Mouse (Mus musculus) mouse embryonic stem cell (cell line): ENCODE data around the gene Col6a3.

Experiments used
- in situ Hi-C, 2 experiments: fragments of 300-500 bp; cut with MboI; formaldehyde crosslinking; loops; 1 replicate in 1 of 2; 3 replicates in 1 of 2; pipeline ENCODE4 v1.14.3; 2019 to 2020; ENCODE audit warnings: low sequenced_read_pairs in 2 of 2, low pct_unique_long_range_greater_than_20kb in 1 of 2, mixed read lengths in 1 of 2; ENCODE audit not compliant: unreplicated experiment in 1 of 2

Gene Col6a3

DNA sequence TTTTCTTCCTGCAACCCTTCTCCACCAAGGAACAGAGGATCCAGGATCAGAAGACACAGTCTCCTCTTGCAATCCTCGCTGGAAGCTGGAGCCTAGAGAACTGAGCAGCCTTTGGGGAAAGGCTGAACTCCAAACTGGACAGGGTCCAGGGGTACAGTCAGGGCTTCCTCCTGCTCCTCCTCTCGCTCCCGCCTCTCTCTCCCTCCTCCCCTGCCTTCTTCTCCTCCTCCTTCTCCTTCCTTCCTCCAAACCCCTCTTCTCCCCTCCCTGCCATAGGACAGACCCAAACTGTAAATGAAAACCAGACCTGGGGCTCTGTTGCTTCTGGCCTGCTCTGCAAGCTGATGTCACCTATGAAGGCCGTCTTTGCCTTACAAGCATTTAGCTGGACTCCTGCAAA lies at the start of gene Col6a3:
Gene Col6a3 (minus strand): TSS at position 136 of the 400 bp plus-strand sequence.
- in situ Hi-C loops, result no loop called here

DNA sequence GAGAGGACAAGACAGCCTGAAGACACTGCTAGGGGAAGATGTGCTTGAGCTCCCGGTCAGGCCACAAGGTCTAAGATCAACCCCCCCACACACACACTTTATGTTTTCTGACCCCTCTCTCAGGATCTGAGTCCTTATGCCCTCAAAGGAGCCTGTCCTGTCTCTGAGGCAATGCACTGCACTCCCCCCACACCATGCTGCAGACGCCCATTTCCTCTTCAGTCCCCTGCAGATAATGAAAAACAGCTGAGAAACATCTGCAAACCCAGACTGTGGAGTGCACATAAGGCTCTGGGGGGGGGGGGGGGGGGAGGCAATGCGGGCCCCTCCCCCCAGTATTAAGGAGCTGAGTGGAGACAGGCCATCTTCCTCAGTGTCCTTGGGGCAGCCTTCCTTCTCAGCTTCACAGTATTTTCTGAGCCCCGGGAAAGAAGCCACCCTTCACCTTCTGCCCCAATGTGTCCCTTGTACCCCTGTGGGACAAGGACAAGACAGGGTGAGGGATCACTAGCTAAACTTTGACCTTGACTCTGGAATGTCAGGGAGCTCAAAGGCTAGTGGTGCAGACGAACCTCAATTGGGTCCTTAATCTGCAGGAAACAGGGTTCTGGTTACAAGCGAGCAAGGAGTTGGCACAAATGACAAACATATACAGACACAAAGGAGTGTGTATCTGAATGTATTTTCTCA lies 42.1 kb upstream of the Col6a3 start:
- in situ Hi-C loops, result no loop called here

DNA sequence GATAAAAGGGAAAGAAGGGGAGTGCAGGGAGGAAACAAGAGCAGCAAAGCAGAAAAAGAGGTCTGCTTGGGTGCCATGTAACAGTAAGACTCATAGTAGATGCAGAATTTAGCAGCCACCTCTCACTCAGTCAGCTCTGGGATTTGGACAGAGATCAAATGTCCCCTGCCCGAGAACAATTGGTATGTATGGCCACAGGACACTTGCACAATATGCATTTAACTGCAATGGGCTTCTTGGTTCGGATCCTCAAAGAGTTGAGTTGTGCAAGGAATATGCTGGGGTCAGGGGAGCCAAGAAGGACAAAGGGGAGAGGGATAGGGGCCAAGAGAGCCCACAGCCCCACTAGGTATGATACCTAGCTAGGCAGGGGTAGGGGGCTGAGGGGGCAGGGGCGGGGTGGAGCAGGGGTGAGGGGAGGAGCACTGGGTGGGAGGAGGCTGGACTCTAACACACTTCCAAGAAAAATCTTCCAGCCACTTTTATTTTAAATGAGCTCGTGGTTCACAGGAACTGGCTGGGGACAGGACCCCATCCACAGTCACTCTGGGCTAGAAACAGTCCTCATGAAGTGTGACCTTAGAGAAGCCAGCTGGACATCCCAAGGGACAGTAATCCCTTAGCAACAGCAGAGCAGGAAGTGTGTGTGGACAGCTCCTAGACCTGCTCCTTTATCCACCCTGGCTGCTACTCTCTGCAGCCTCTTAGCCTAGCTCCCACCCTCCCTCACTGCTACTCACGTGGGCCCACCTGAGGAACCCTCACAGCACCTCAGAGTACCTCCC lies 32.9 kb upstream of the Col6a3 start:
- in situ Hi-C loops, result no loop called here

DNA sequence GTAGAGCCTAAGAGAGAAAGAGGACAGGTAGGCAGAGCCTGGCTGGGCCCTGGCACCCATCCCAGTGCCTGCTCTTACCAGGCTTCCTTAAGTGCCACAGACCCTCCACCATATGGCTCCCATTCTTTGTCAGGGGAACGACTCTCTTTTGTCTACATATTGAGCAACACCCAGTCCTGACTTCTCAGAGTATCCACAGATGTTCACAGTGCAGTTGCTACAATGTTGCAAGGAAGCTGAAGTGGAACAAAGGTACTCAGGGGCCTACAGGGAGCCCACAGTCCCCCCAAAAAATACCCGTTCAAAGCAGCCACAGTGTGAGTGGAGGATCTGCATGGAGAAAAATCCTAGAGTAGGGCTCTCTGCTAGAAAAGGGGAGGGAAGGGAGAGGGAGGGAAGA lies 32.2 kb upstream of the Col6a3 start:
- in situ Hi-C loops, result no loop called here

DNA sequence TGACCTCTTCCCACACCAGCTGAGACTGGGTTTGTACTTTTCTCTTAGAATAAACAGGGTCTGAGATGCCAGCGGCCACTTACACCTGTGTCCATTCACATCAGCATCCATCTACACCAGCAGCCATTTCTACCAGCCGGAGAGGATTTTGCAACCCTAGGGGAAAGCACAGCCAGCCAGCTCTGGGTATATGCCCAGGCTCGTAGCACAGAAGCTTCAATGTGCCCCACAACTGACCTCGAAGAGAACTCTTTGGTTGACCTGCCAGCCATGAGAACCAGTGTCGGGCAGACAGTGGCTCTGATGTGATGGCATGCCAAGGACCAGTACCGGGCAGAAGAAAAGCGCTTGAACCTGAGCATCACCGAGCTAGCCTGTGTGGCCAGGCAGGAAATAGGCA lies 31.6 kb upstream of the Col6a3 start:
- in situ Hi-C loops, result no loop called here

DNA sequence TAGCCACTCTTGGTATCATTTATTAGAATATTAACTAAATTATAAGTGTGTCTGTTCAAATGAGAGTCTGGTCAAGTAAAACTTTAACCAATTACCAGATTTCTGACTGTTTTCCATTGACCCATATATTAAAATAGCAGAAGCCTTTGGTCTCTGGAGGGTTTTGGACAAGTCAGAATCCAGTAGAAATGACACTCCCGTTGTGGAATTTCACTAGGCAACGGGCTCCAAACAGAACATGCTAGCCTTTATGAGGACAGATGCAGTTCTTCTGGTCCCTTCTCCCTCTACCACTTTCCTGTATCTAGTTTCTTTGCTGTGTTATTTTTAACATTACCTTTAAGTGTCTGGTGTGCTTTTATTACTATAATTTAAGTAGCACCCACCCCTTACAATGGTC lies 26.8 kb upstream of the Col6a3 start:
- in situ Hi-C loops, result no loop called here

DNA sequence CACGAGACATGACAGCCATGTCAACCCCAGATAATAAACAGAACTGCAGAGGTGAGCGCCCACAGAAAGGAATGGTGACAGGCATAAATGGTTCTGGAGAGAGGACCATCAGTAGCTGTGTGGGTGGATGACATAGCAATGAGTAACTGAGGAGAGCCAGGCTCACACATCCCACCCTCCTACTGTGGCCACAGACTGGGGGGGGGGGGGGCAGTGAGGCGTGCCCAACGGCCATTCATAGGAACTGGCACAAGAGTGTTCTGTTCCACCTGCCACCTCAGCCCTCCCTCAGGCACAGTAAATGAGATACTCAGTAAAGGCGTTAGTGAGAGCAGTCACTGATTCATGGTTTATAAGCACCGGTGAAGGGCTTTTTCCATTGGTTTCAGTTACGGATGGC lies 23.0 kb upstream of the Col6a3 start:
- in situ Hi-C loops, result no loop called here

DNA sequence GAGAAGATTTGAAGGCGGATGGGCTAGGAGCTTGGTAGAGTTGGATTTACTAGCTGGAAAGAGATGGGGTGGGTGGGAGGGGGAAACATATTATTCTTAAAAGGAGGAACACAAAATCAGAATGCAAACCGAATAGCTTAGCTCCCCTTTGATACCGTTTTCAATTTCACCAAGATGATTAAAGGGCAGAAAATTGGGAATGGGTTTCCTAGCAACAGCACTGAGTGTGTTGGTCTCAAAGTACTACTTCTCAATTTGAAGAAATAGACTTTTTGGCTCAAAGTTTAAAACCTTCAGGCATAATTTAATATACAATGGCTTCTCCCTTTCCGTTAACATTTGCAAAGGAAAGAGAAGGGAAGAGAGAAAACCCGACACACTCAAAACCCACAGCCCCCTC lies 12.1 kb upstream of the Col6a3 start:
- in situ Hi-C loops, result no loop called here

DNA sequence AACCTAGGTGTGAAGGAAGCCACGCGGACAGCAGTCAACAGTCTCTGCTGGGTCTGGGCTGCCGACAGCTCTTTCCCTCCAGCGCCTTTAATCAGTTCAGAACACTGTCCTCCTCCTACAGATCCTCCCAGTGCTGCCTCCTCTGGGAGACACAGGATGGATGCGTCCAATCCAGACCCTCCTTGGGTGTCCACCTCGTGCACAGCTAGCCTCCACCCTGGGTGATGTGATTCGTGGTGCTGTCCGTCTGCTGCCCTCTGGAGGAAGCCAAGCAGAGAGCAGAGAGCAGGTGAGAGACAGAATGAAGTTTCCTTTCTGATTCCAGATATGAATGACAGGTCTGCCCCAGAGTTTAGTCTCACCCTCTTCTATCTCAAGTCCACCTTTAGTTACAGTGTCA lies 6.1 kb upstream of the Col6a3 start:
- in situ Hi-C loops, result loop anchor here in 1 of 2 experiments (5.0 kb wide), 1 partner anchor 203 kb away; no protein-coding TSS in a partner anchor

DNA sequence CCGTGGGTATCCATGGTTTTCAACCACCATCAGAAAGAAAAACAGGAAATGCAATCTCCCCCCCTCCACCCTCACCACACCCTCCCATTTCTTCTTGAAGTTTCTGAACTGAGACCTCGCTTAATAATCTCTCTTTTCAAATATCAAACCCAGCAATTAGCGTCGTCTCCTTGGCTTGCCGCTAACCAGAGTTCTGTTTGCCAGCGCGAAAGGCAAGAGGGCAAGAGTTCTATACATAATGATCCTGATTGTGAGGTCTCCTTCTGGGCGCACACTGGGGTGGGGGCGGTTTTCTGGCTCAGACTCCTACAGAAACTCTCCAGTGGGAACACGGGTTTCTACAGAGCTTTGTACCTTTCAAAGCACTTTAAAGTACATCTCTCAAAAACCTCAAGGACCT lies 1.4 kb upstream of the Col6a3 start:
- in situ Hi-C loops, result loop anchor here in 1 of 2 experiments (5.0 kb wide), 1 partner anchor 198 kb away; no protein-coding TSS in a partner anchor

DNA sequence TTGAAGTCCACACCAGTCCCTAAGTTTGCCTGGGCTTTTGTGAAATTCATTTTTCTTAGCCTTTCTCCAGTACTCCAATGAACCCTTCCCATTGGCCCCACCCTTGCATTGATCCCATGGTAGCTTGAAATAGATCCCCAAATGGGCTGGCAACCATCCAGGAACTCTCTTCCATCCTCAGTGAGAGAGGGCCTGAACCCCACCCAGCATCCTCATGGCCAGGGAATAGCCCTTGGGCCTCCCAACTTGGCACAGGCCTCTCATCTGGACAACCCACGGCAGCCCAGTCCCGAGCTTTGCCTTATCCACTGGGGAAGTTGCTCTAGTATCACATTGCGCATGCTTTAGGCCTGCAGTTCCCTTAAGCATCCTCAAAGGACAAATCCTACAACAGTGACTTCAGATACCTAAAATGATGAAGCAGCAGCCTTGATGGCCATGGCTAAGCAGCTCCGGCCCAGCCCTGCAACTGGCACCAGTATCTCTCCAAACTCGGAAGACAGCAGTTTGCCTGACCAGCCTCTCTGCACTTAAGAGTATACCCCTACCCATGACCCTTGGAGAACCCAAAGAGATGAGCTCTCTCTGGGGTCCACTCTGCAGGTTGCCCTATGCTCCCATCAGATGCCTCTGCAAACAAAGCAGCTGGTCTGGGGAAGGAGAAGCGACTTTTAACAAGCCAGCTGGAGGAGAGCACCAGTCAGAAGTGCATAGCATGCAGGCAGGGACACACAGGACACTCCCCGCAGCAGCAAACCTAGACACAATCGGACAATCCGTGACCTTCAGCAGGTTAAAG lies 783 bp downstream of the Col6a3 start:
- in situ Hi-C loops, result no loop called here

DNA sequence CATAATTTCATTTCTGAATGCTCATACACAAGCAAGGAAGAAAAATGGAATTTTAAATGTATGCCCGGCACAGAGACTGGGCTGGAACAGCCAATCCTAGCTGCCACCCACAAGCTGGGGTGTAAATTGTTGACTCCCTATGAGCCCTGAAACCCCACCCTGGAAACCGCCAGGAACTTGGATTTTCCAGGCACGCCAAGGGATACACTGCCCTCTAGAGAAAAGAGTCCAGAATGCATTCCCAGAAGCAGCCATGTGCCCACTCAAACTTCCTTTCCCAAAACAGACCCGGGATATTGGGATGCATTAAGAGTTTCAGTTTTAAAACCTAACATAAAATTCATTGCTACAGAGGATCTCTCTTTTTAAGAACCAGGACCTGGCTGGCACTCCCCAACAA lies 3.5 kb downstream of the Col6a3 start:
- in situ Hi-C loops, result no loop called here

DNA sequence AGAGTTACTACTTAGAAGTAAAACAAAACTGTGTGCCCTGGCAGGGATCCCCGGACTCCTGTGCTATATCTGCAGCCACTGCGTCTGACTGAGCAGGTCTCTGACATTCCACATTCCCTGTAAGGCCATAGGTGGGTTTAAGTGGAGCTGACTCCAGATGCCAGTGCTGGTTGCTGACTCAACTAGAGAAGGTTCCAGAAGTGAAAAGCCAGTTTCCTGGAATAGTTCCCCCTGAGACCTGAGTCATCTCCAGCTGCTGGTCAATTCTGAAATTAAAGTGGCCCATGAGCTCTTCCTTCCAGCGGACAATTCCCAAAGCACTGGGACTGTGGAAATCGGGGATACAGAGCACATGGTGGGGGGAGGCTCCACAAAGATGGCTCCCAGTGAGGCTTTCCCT lies 5.1 kb downstream of the Col6a3 start:
- in situ Hi-C loops, result no loop called here

DNA sequence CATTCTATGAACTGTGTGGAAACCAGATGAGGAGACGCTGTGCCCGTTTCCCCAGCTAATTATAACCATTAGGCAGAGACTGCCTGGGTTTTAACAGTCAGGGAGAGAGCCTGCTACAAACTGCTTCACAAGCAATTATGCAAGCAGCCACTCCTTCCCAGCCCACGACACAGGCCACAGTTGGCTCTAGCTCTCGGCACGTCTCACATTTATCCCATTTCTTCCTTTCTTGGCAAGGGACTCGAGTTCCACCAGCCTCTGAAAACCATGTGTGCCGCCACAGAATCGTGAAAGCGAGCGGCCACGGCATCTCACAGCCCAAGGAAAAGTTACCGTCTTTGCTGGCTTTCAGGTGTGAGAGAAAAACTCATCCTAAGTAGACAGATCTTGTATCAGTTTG lies 5.5 kb downstream of the Col6a3 start:
- in situ Hi-C loops, result no loop called here

DNA sequence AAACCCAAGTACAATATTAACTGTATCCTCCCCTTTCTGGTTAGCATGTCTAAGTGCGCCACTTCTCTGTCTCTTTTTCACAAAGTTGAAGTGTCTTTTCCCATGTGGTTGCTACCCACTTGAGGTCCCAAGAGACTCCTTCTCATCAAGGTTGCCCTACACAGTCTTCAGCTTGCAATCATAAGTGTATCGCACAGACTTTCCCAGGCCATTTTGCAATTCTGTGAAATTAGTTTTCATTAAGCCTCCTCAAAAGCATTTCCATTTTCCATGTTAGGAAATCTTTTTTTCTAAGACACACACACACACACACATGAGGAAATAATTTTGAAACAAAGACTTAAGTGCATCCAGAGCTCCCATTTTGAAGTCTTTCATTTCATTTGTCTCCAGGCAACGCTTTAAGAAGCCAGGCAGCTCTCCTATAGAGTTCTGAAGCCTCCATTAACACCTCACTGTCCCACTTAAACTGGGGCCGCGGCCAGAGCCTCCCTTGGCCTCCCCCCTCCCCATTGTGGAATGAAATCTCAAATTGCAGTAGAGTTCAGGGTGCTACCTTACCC lies 7.5 kb downstream of the Col6a3 start:
- in situ Hi-C loops, result no loop called here

DNA sequence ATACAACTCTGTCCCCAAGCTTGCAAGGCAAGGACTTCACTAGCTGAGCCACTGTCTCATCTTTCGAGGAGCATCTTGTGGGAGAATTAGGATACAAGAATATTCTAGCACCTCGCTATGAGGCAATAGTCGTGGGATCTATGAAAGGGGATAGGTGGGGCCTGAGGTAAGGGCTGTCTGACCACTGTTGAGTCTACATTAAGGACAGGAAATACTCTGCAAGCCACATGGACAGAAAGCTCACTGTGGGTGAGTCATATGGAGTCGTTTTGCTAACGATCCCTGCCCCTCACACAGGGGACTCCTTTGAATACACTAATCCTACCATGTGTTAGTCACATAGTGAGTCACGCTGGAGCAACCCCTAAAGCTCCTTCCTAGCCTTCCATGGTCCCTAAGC lies 9.1 kb downstream of the Col6a3 start:
- in situ Hi-C loops, result no loop called here

DNA sequence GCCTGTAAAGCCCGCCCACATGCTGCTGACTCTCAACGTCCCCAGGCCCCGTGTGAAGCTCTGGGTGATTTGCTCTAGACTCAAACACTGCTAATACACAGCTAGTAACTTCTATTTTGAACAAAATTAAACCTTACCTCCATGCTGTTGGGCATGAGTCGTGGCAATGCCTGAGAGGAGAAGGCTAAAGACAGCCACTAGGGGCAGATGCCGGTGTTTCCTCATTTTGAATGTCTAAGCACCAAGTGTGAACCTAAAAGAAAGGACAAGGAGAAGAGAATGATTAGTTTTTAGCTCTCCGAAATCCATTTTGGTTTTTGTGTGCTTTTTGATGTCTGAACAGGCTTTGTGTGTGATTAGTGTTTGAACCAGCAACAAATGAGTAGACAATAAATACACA lies 13.8 kb downstream of the Col6a3 start:
- in situ Hi-C loops, result no loop called here

DNA sequence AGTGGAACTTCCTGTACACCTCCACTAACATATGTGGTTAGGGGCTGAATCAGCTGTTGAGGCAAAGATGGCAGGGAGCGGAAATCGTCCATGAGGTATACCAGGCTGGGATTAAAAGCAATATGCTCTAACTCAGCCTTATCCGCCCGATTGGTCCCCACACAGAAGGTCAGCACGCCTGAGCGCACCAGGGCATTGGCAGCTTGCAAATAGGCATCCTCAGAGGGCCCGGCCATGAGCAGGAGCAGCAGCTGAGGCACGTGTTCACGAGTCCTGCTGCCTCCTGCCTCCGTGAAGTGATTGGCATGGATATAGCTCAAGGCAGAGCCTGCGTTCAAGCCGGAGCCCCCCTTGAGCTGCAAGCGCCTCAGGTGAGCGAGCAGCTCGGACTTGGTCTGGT lies 30.5 kb downstream of the Col6a3 start:
- in situ Hi-C loops, result no loop called here

DNA sequence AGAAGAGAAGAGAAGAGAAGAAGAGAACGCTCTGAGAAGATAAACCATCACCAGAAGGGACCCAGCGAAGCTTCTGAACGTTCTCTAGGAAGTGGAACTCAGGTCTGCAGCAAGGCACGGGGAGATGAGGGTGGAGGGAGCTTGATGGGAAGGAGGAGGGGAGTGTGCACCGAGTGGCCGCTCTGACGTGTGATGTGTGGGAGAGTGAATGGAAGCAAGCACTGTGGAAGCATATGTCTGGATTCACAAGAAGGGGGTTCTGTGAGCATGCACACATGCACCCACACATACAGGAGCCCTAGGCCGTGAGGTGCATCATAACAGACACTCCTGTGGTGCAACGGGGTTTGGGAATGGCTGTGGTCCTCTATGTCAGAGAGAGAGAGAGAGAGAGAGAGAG lies 34.8 kb downstream of the Col6a3 start:
- in situ Hi-C loops, result no loop called here
